Mouse (Mus musculus) spleen, adult 2 months (tissue): ENCODE results near the gene 1700109H08Rik. TPM values are rescaled to one million over a fixed set of nuclear protein-coding genes. Genes with fewer than 3 reads are reported as not detected.

Source experiments
- DNase-seq, 2 experiments: peaks; one replicate each; pipeline versions ENCODE4 v3.0.0 to v3.0.0-alpha.2; 2012 to 2021; ENCODE audit warnings: low spot score in 2 of 2, low read depth in 1 of 2
- H3K27ac ChIP-seq: fragments of 200-500 bp; 2 replicates; pipeline ENCODE4 v1.5.1; 2012; ENCODE audit warnings: low read length, inconsistent platforms; ENCODE audit not compliant: insufficient read depth
- H3K27me3 ChIP-seq: fragments of 200-500 bp; 2 replicates; pipeline ENCODE4 v1.6.1; 2012; ENCODE audit warnings: mild to moderate bottlenecking, moderate library complexity, low read length, inconsistent platforms; ENCODE audit not compliant: control insufficient read depth, insufficient read depth
- H3K36me3 ChIP-seq: fragments of 200-500 bp; 2 replicates; pipeline ENCODE4 v1.6.1; 2012; ENCODE audit warnings: mild to moderate bottlenecking, low read length, inconsistent platforms; ENCODE audit not compliant: control insufficient read depth, insufficient read depth
- H3K4me1 ChIP-seq: fragments of 200-500 bp; 2 replicates; pipeline ENCODE4 v1.6.1; 2011; ENCODE audit warnings: inconsistent platforms; ENCODE audit not compliant: control insufficient read depth, insufficient read depth, insufficient read length
- H3K4me3 ChIP-seq: fragments of 200-500 bp; 2 replicates; pipeline ENCODE4 v1.5.1; 2011; ENCODE audit warnings: mild to moderate bottlenecking, inconsistent platforms; ENCODE audit not compliant: insufficient read depth, insufficient read length; ENCODE audit errors: extremely low read depth
- CTCF ChIP-seq: fragments of 200-500 bp; IDR thresholded peaks from 2 replicates; pipeline ENCODE4 v1.5.1; 2011; ENCODE audit warnings: mild to moderate bottlenecking, inconsistent platforms; ENCODE audit not compliant: insufficient read depth, insufficient read length, insufficient replicate concordance; ENCODE audit errors: extremely low read depth
- POLR2A ChIP-seq: fragments of 200-500 bp; IDR thresholded peaks from 2 replicates; pipeline ENCODE4 v1.6.1; 2011; ENCODE audit warnings: low read depth, low read length, inconsistent platforms
- WGBS: fragments of 180-500 bp; shearing (Covaris S2); methylation state at CpG from one replicate; pipeline ENCODE4 v1.1.7; 2018; 5-methylcytosine and 5-hydroxymethylcytosine counted together
- polyA plus RNA-seq: library from polyadenylated mRNA; depleted of rRNA; stranded (reverse); fragments of >200 nt; gene quantifications from 2 replicates; pipeline ENCODE4 v1.2.3, GENCODE M21; 2012; rRNA removed

1700109H08Rik gene
- polyA plus RNA-seq, 1 experiment = 1.5 TPM

DNA sequence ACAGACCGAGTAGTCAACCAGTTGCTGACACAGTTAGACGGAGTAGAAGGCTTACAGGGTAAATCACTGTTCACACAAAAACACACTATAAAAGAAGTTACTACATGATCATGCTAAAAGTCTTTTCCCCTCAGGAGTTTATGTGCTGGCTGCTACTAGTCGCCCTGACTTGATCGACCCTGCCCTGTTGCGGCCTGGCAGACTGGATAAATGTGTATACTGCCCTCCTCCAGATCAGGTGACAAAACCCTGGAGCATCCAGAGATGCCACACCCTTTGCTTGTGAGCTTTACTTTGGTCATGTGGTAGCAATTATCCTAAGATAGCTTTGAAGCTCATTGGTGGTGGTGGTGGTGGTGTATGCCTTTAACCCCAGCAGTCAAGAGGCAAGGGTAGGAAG is 58.7 kb downstream of the 1700109H08Rik start:
- 94% methylated on average over 5 of the region's 5 CpGs for WGBS
- TF ChIP-seq POLR2A (no peak), CTCF (no peak)
- H3K36me3 ChIP-seq = peaks cover 1% of the 10 kb centered on the region
- no peak overlapping the region for H3K27ac ChIP-seq
- no peak overlapping the region for H3K4me3 ChIP-seq
- no peak for DNase-seq
- H3K4me1 ChIP-seq = no peaks in the 10 kb centered on the region
- H3K27me3 ChIP-seq = no peaks in the 10 kb centered on the region

DNA sequence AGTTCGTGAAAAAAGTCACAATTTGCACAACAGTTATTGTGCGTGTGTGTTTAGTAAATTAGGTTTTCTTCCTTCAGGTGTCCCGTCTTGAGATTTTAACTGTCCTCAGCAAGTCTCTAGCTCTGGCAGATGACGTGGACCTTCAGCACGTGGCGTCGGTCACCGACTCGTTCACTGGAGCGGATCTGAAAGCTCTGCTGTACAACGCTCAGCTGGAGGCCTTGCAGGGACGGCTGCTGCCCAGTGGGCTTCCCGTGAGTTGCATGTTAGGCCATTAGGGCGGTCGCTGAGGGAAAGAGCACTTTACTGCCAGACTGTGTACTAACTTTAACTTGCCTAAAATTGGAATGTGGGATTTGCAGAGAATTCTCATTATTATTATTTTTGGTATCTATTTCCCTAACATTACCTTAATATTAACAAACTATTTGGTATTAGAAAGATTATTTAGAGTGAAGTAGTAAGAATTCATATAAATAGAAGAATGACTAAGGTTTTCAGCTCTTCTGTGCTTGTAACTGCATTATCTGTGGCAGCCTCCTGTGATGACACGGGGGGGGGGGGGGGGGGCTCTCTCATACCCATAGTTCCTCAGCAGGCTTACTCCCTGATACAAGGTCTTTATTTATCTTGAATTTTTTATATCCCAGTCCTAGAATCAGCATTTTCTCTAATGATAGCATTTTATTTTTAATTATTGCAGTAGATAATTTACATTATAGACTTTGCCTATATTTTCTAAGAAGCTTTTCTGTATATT is 60.3 kb downstream of the 1700109H08Rik start:
- no peak overlapping the region for H3K4me3 ChIP-seq
- H3K27ac ChIP-seq = no peak overlapping the region
- WGBS = 89% methylated on average over 16 of the region's 16 CpGs
- no peaks in the 10 kb centered on the region for H3K27me3 ChIP-seq
- H3K4me1 ChIP-seq = no peaks in the 10 kb centered on the region
- no peak for TF ChIP-seq POLR2A
- TF ChIP-seq CTCF = no peak
- peaks cover 3% of the 10 kb centered on the region for H3K36me3 ChIP-seq
- no peak for DNase-seq

DNA sequence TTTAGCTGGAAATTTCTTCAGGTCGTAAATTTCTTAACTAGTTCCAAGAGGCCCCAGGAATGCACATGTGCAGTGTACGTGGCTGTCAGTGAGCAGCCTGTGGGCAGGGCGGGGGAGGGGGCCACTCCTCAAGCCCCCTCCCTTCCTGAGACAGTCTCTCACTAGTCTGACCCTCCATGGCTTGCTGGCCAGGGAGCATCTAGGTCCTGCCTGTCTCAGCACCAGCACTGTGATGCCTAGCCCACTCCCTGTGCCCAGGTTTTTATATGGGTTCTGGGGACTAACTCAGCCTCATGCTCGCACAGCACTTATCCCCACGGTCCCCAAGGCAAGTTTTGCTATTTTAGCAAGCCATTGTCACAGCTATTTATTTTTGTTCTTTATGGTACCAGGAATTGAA is 60.9 kb downstream of the 1700109H08Rik start:
- Histone ChIP-seq H3K36me3 (peaks cover 3% of the 10 kb centered on the region), H3K27me3 (no peaks in the 10 kb centered on the region), H3K4me1 (no peaks in the 10 kb centered on the region), H3K27ac (no peak overlapping the region), H3K4me3 (no peak overlapping the region)
- TF ChIP-seq CTCF (no peak), POLR2A (no peak)
- 86% methylated on average over 5 of the region's 5 CpGs for WGBS
- DNase-seq = no peak

DNA sequence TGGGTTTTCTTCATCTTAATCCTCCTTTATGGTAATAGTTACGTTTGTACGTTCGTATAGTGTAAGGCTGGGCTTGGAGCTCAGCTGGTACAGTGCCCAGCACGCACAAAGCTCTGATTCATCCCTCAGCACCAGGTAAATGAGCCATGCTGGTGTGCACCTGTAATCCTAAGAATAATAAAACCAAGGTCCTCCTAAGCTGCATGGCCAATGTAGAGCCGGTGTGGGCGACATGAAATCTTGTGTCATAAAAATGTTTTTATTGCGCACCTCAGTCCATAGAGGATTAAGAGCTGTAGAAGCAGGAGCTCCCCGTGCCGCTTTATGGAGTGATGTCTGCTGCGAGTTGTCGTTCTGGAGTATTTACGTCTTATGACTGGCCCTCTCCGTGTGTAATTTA is 61.9 kb downstream of the 1700109H08Rik start:
- 97% methylated on average over 13 of the region's 13 CpGs for WGBS
- Histone ChIP-seq H3K4me3 (no peak overlapping the region), H3K36me3 (peaks cover 3% of the 10 kb centered on the region), H3K27me3 (no peaks in the 10 kb centered on the region), H3K4me1 (no peaks in the 10 kb centered on the region), H3K27ac (no peak overlapping the region)
- no peak for TF ChIP-seq CTCF
- TF ChIP-seq POLR2A = no peak
- DNase-seq = no peak

DNA sequence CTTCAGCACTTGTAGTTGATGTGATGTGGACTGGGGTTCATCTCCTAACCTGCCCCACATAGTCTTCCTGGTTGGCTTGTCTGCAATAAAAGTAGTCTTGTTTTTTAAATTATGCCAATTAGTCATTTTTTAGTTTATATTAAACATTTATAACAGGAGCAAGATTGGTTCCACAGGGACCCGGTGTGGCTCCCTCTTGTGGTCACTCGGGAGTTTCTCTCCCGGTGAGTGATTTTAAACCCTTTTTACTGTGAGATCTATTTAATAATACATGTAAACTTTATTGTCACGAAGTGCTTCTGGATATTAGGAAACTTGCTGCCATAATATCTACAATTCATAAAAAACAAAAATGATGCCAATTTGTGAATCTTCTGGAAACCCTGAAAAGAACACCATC is 62.6 kb downstream of the 1700109H08Rik start:
- WGBS = 77% methylated on average over 4 of the region's 4 CpGs
- TF ChIP-seq POLR2A (no peak), CTCF (peak; percentile 29; the same call in 1 of the 2 replicates)
- no peak for DNase-seq
- H3K27ac ChIP-seq = no peak overlapping the region
- H3K36me3 ChIP-seq = peaks cover 2% of the 10 kb centered on the region
- H3K4me1 ChIP-seq = no peaks in the 10 kb centered on the region
- no peaks in the 10 kb centered on the region for H3K27me3 ChIP-seq
- no peak overlapping the region for H3K4me3 ChIP-seq

Other genes with a start within 250 kb of the 1700109H08Rik start
- gene Cdk6, start 230.1 kb upstream of the 1700109H08Rik start, polyA plus RNA-seq = 9.7 and 14.3 TPM in 2 replicates
- gene Fam133b, start 27.7 kb upstream of the 1700109H08Rik start, polyA plus RNA-seq = 3.9 and 4.7 TPM in 2 replicates
- 3.5 and 3.8 TPM in 2 replicates for gene Pex1, start 24.5 kb downstream of the 1700109H08Rik start, polyA plus RNA-seq
- gene Rbm48, start 25.0 kb downstream of the 1700109H08Rik start, polyA plus RNA-seq = 3.3 and 3.4 TPM in 2 replicates
- gene Tmbim7, start 79.6 kb downstream of the 1700109H08Rik start, polyA plus RNA-seq = not detected in 2 replicates
- 15.8 and 21.6 TPM in 2 replicates for gene Gatad1, start 85.6 kb downstream of the 1700109H08Rik start, polyA plus RNA-seq
- gene Ankib1, start 231.4 kb downstream of the 1700109H08Rik start, polyA plus RNA-seq = 5.3 and 5.8 TPM in 2 replicates
- 5.8 and 6.6 TPM in 2 replicates for gene Krit1, start 231.6 kb downstream of the 1700109H08Rik start, polyA plus RNA-seq